Mouse (Mus musculus) forelimb bud, embryonic 11.5 days (tissue): ENCODE data around the gene Ppp2r3a.

Experiments used
- DNase-seq: peaks from one replicate; pipeline ENCODE4 v3.0.0-alpha.2; 2012; ENCODE audit warnings: low read depth, low spot score

The Ppp2r3a gene

DNA sequence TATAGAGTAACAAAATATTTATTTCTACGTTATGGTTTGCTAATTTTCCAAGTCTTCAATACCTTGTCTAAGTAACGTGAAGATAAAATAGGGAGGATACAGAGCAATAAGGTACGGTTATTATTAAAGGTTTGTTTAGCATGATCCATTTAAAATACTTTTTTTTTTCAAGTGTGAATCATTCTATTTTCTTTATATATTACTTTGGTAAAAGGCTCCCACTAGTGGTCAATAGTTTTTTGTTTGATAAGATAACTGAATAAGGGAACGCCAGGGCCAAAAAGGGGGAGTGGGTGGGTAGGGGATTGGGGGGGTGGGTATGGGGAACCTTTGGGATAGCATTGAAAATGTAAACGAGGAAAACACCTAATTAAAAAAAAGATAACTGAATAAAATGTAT, 98.7 kb downstream of the Ppp2r3a start:
- DNase-seq, result no peak

DNA sequence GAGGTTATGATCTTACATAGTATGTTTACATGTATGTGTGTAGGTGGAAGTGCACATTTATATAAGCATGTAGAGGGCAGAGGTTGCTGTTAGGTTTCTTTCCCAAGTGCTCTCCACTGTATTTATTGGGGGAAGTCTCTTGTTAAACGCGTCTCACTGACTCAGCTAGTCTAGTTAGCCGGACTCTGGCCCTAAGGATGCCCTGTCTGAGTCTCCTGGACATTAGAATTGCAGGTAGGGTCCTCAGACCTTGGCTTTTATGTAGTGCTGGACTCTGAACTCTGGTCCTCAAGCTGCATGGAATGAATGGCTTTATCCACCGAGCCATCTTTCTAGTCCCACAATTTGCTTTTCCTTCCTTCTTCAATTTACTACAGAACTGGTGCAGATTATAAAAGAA, 108.0 kb downstream of the Ppp2r3a start:
- no peak for DNase-seq

DNA sequence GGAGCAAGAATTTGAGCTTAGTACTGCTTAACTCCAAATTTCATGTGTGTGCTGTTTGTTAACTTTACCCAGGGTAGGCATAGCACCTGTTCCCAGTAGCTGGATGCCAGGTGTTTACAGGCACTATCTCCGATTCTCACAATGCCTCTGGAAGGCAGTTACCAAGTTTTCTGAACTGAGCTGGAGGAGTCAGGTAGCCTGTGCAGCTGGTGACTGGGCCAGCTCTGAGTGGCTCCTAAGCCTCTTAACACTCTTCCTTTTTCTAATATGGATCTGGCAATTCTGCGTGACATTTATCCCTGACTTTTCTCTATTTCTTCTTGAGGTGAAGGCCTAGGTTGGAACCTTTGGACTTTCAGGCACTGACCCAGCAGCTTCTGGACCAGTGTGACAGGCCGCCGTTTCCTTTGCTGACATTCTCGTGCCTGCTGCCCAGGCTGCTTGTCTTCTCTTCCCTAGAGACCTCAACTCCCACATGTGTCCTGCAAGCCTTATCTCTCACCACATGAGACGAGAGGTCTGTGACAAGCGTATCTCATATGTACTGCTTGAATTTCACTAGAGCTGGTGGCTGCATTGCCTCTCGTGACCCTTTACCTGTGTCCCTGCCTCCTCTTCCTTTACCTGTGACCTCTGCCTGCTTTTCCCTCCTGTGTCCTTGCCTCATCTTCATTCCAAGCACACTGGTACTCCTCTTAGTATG, 137.3 kb downstream of the Ppp2r3a start:
- no peak for DNase-seq

- no peak for DNase-seq
Observed at GRCm38 (mm10) chr9:101113317-101113716, 138.3 kb downstream of the Ppp2r3a start.

GRCm38 (mm10) chr9:101110013-101110412, 141.6 kb downstream of the Ppp2r3a start:
- no peak for DNase-seq

DNA sequence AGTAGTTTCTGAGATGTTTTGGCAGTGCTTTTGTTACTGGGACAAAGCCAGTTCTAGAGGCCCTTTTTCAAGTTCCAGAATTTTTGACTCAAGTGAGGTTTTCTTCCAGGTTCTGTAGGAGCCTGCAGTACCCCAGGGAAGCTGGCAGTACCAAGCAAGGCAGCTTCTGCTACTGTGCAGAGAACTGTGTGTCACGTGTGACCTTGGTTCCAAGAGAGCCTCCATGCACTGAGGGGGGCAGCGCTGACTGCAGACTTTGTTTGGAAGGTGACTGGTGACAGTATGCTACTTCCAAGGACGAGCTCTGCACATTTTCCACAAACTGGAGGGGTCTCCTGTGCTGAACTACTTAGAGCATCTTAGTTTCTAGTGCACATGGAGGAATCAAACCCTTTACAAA, 144.2 kb downstream of the Ppp2r3a start:
- DNase-seq, result no peak

GRCm38 (mm10) chr9:101105735-101106134, 145.9 kb downstream of the Ppp2r3a start:
- DNase-seq, result no peak

GRCm38 (mm10) chr9:101104931-101105330, 146.7 kb downstream of the Ppp2r3a start:
- DNase-seq, result no peak

DNA sequence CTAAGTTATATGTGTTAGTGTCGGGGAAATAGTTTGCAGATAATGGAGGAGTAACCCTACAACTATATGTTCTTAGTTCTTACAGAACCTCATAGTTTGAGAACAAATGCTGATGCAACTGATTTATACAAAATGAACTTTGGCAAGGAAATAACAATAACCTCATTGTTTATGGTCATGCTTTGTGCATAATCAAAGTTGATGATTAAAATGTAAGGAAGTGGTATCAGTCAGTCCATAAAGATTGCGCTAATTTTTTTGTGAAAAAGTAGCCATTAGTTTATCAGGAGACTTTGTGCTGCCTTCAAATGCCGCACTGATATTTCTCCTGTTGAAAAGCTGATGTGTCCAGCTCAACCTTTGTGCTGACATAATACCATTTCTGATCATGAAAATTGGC, 149.3 kb downstream of the Ppp2r3a start:
- no peak for DNase-seq

DNA sequence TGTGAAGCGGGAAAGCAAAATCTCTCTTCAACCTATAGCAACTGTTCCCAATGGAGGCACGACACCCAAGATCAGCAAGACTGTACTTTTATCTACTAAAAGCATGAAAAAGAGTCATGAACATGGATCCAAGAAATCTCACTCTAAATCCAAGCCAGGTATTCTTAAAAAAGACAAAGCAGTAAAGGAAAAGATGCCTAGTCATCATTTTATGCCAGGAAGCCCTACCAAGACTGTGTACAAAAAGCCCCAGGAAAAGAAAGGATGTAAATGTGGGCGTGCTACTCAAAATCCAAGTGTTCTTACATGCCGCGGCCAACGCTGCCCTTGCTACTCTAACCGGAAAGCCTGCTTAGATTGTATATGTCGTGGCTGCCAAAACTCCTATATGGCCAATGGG, 150.0 kb downstream of the Ppp2r3a start:
- DNase-seq, result no peak

DNA sequence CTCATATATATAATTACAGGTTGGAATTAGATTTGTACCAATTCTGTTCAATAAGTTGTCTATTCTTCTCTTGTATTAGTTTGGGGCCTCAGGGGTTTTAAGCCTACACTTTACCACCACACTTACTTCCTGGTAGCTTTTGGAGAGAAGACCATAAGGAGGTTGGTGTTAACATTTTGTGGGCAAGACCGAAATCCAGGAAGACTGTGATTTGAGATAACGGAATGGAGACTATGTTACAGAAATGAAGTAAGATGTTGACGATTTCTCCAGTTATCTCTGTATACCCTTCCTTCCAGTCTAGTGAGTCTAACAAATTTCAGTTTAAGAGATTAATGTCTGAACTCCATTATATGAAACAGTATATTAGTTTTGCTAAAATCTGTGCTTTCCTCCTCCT, 151.4 kb downstream of the Ppp2r3a start:
- DNase-seq, result no peak

- no peak for DNase-seq
Observed at GRCm38 (mm10) chr9:101099445-101099844, 152.2 kb downstream of the Ppp2r3a start.

- no peak for DNase-seq
Observed at GRCm38 (mm10) chr9:101097542-101097941, 154.1 kb downstream of the Ppp2r3a start.

DNA sequence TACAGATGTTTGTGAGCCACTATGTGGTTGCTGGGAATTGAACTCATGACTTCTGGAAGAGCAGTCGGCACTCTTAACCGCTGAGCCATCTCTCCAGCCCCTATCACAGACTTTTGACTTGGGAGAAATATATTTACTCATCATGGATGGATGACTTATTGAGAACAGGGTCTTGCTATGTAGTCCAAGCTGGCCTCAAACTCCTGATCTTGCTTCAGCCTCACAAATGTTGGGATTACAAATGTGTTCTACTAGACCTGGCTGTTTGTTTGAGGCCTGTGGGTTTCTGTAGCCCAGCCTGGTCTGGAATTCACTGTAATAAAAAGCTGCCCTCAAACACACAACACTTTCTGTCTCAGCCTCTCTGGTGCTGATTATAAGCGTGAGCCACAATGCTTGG, 155.1 kb downstream of the Ppp2r3a start:
- no peak for DNase-seq

- no peak for DNase-seq
Observed at GRCm38 (mm10) chr9:101095425-101095824, 156.2 kb downstream of the Ppp2r3a start.

- no peak for DNase-seq
Observed at GRCm38 (mm10) chr9:101083728-101084127, 167.9 kb downstream of the Ppp2r3a start.

- no peak for DNase-seq
Observed at GRCm38 (mm10) chr9:101080046-101080685, 171.4 kb downstream of the Ppp2r3a start.

GRCm38 (mm10) chr9:101078579-101078978, 173.0 kb downstream of the Ppp2r3a start:
- no peak for DNase-seq

GRCm38 (mm10) chr9:101077486-101077885, 174.1 kb downstream of the Ppp2r3a start:
- DNase-seq, result no peak

GRCm38 (mm10) chr9:101076095-101076875, 175.3 kb downstream of the Ppp2r3a start:
- DNase-seq, result no peak

DNA sequence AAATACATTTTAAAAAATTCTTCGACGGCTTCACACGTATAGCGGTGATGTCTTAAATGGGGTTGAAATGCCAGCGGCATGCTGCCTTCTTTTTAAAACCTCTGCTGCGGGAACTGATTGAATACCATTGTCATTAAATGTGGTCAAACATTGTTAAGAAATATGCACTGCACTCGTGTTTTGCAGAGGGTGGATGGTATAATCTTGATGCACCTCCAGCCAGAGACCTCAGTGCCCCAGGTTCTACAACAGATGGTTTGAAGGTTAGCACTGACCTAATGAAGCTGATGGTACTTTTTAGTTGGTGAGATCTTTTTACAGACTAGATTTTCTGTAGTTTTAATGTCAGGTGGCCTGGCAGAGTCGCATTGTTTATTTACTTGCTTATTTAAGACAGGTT, 175.9 kb downstream of the Ppp2r3a start:
- no peak for DNase-seq

GRCm38 (mm10) chr9:101075091-101075581, 176.5 kb downstream of the Ppp2r3a start:
- peak; percentile 57 for DNase-seq
